Mouse (Mus musculus): ENCODE data around the gene Ttc30a2.

GRCm38 (mm10) chr2:75955709-75956108 lies 22.3 kb downstream of the Ttc30a2 start:
- TF ChIP-seq ZNF384 (IDR thresholded peaks at IDR 0.05; ENCODE audit: low read depth, low read length) (no peak), ZC3H11A (IDR thresholded peaks at IDR 0.05; ENCODE audit: borderline replicate concordance, low read depth, low read length) (no peak), HCFC1 (IDR thresholded peaks at IDR 0.05; ENCODE audit: borderline replicate concordance, insufficient read depth, low read length) (no peak), CHD2 (IDR thresholded peaks at IDR 0.05; ENCODE audit: low read depth, low read length) (no peak)
